Mouse (Mus musculus) bone marrow macrophage, adult 2 months (primary cell): ENCODE measurements around the gene Apex2.

ENCODE experiments used
- CTCF ChIP-seq: IDR thresholded peaks from 2 replicates; pipeline ENCODE4 v1.5.1; 2012; ENCODE audit warnings: low read depth, mild to moderate bottlenecking, low read length, moderate library complexity
- POLR2A ChIP-seq: IDR thresholded peaks from 2 replicates; pipeline ENCODE4 v1.6.1; 2012; ENCODE audit warnings: mild to moderate bottlenecking, low read depth, low read length, borderline replicate concordance

DNA sequence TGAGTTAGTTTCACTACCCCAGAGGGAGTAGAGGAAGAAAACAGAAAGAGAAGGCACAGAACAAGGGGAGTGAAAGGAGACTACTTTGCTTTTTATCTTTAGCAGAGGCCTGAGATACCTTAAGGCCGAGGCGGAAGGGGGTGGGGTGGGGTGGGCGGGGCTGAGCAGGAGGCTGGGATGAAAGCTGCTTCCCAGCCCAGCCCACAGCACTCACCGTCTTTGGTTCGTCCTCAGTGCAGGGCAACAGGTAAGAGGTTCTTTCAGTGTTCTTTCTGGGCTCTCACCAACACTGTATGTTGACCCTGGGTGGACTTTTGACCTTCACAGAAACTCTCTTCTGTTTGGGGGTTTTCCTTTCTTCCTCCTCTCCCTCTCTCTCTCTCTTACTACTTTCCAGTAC lies 42.4 kb downstream of the Apex2 start, which contains the start of gene Alas2:
- TF ChIP-seq POLR2A (no peak), CTCF (no peak)
